In genomic region chr13:103430589-103430988, GRCm38 (mm10) we compare ENCODE assay signal across 15 mouse cellular contexts.
DNase-seq lines count a peak whose midpoint lies in the region; ATAC-seq lines count a peak whose summit lies in the region.
"Had no signal": no experiment of that assay in that cellular context is flagged by ENCODE, and none has a peak within 500 bp of the region (broad histone marks: within the 10 kb centered on the region; RNA-seq: fewer than 3 reads in every experiment).

No protein-coding gene starts in this region.

- no peak overlapping the region for H3K9ac ChIP-seq in heart, embryonic 12.5 days
- H3K9ac ChIP-seq: liver, embryonic 15.5 days had no signal

- no peaks in the 10 kb centered on the region for H3K36me3 ChIP-seq in heart, embryonic 12.5 days
- H3K36me3 ChIP-seq: liver, embryonic 15.5 days had no signal

- ATAC-seq in heart, embryonic 12.5 days (ENCODE audit: insufficient number of reproducible peaks, low FRiP score) = no peak
- ATAC-seq: inflammation-experienced regulatory T-cells, adult 6 months; midbrain, embryonic 16.5 days; Patski had no signal

- no peaks in the 10 kb centered on the region for H3K4me1 ChIP-seq in heart, embryonic 12.5 days (replicated peaks)
- H3K4me1 ChIP-seq: liver, embryonic 15.5 days had no signal

- H3K4me2 ChIP-seq in heart, embryonic 12.5 days = no peak overlapping the region
- H3K4me2 ChIP-seq: liver, embryonic 15.5 days had no signal

- H3K27ac ChIP-seq in heart, embryonic 12.5 days (ENCODE audit: poor library complexity, severe bottlenecking) = no peak overlapping the region
- H3K27ac ChIP-seq: gastrocnemius, adult 2 months; liver, embryonic 15.5 days; macrophage had no signal

- peak; percentile 30 to 71 for DNase-seq in heart, adult 18-20 months
- peak; percentile 5 to 34 for DNase-seq in right cerebral cortex, adult 2 months (ENCODE audit: low spot score in 2 of 2)
- no peak for DNase-seq in right cerebral cortex, postnatal 14 days
- DNase-seq in layer of hippocampus, adult 9-10 months (ENCODE audit: low spot score) = peak; percentile 32
- peak; percentile 78 for DNase-seq in telencephalon, adult 2 months (ENCODE audit: low read depth, low spot score)
- no peak for DNase-seq in gastrocnemius, postnatal 10 days
- DNase-seq in adrenal gland, postnatal 10 days = no peak
- DNase-seq: adrenal gland, adult 2 months; gastrocnemius, adult 2 months had no signal

- no peaks in the 10 kb centered on the region for H3K27me3 ChIP-seq in heart, embryonic 12.5 days (replicated peaks)
- H3K27me3 ChIP-seq: liver, embryonic 15.5 days had no signal

- WGBS in heart, embryonic 12.5 days = 79% methylated on average over 3 of the region's 3 CpGs

- no peak overlapping the region for H3K4me3 ChIP-seq in heart, embryonic 12.5 days
- H3K4me3 ChIP-seq: gastrocnemius, adult 2 months; liver, embryonic 15.5 days had no signal

- H3K9me3 ChIP-seq in heart, embryonic 12.5 days (replicated peaks) = no peaks in the 10 kb centered on the region
- H3K9me3 ChIP-seq: liver, embryonic 15.5 days had no signal

Comparison
In these comparisons a context has a peak if more than half of its experiments do, and no peak if none do; other contexts are left out.
1. DNase-seq: peak in heart, adult 18-20 months (2 of 2), right cerebral cortex, adult 2 months (2 of 2), layer of hippocampus, adult 9-10 months (single experiment) and telencephalon, adult 2 months (single experiment); none in right cerebral cortex, postnatal 14 days (single experiment), gastrocnemius, postnatal 10 days (single experiment) and adrenal gland, postnatal 10 days (single experiment).